Mouse (Mus musculus): ENCODE results near the gene Tcl1. TPM values are rescaled to one million over a fixed set of nuclear protein-coding genes. Genes with fewer than 3 reads are reported as not detected.

Tcl1 gene
- polyA plus RNA-seq (2012; rRNA removed), result not detected in 2 replicates

DNA sequence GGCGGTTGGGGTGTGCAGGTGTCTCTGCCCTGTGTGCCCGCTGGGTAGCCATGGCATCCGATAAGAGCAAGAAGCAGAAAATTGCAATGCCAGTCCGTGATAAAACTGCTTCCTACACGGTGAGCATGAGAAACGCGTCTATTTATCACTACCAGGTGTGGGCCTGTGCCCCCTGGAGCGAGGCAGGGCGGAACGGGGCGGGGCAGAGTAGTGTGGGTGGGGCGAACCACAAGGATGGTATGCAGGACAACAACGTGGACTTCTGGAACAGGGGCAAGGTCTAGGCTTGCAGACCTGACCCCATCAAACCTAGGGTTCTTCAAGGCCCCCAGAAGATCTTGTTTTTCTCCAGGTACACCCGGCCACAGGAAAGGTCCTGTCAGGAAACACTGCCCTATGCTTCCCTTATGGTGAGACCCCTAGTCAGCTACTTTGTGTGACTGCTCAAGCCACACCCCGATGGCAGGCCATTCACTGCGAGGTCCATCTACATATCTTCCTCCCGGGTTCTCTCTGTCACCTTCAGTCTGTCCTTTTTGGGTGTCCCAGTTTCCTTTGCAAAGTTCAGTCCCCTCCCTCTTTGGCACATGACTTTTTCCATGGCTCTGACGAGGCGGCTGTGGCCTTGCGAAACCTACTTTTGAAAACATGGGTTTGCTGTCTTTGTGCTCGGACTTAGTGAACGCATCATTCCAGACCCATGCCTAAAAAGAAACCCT, at the start of gene Tcl1:
Gene Tcl1 (minus strand): TSS at position 193 of the 719 bp plus-strand sequence.

DNA sequence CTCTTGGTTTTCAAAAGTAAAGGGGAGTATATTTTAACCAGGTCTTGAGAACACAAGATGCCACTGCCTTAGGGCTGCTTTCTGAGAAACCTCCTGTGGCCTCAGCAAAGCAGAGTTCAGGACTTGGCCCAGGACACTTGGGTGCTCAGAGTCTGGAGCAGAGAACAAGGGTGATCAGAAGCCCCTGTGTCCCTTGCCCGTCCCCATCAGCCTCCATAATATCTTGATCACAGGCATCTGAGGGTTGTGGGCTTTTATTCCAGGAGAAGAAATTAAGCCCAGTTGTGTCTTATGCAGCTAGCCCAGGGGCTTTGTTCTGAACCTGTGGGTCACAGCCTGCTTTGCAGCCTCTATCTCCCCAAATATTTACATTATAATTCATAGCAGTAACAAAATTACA, 20.9 kb downstream of the Tcl1 start, which contains the start of gene Tcl1b4:
Gene Tcl1b4 (plus strand): TSS at position 301 of the 400 bp plus-strand sequence.

GRCm38 (mm10) chr12:105190743-105191142, 31.9 kb downstream of the Tcl1 start, which contains the start of gene Tcl1b3:
TSS of gene Tcl1b3 (plus strand) at chr12:105191043.

DNA sequence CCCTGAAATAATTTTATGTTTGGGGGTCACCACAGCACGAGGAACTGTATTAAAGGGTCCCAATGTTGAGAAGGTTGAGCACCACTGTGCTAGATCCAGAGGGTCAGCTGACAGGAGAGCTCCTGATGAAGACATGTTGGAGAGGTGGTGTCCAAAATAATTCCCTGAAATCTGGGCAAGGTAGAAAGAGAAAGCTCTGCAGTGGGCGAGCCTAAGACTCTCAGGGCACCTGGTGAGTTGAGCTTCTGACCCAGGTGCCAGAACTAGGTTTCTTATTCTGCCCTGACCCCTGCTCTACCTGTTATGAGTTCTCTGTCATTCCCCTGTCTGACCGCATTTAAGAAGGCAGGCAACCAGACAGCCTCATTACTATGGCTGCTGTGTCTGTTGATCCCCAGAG, 46.5 kb downstream of the Tcl1 start, which contains the start of gene Tcl1b5:
Gene Tcl1b5 (plus strand): TSS at position 301 of the 400 bp plus-strand sequence.

Other genes starting within 250 kb of the Tcl1 start
- 0.40 TPM in 2 replicates for gene Syne3, start 213.0 kb downstream of the Tcl1 start, polyA plus RNA-seq (2012; rRNA removed)
- 73.7 and 88.8 TPM in 2 replicates for gene Glrx5, start 190.1 kb downstream of the Tcl1 start, polyA plus RNA-seq (2012; rRNA removed)
- gene Tcl1b2, start 76.8 kb downstream of the Tcl1 start, polyA plus RNA-seq (2012; rRNA removed), result 0.13 TPM in 1 of 2 replicates, not detected in the other
- not detected in 2 replicates for gene Tcl1b1, start 63.1 kb downstream of the Tcl1 start, polyA plus RNA-seq (2012; rRNA removed)
- not detected in 2 replicates for gene Tcl1b5, start 46.4 kb downstream of the Tcl1 start, polyA plus RNA-seq (2012; rRNA removed)
- gene Tcl1b3, start 31.8 kb downstream of the Tcl1 start, polyA plus RNA-seq (2012; rRNA removed), result not detected in 2 replicates
- not detected in 2 replicates for gene Tcl1b4, start 20.8 kb downstream of the Tcl1 start, polyA plus RNA-seq (2012; rRNA removed)
- gene Tunar, start 111.1 kb upstream of the Tcl1 start, polyA plus RNA-seq (2012; rRNA removed), result 14.9 and 16.1 TPM in 2 replicates
- 116 and 136 TPM in 2 replicates for gene D430019H16Rik, start 231.1 kb upstream of the Tcl1 start, polyA plus RNA-seq (2012; rRNA removed)

Data from central nervous system, embryonic 18 days (tissue).